Comparison of ENCODE assay signal across 11 mouse cellular contexts in genomic region chr17:79347920-79348589, GRCm38 (mm10). TPM values are rescaled to one million over a fixed set of nuclear protein-coding genes. Genes with fewer than 3 reads are reported as not detected.
DNase-seq lines count a peak whose midpoint lies in the region; ATAC-seq and TF ChIP-seq lines count a peak whose summit lies in the region.
"Had no signal": no experiment of that assay in that cellular context is flagged by ENCODE, and none has a peak within 500 bp of the region (broad histone marks: within the 10 kb centered on the region; RNA-seq: fewer than 3 reads in every experiment).

No protein-coding gene starts in this region.

- H3K9ac ChIP-seq in liver, embryonic 13.5 days = peak overlapping the region; percentile 36; the same call in 1 of the 2 replicates
- H3K9ac ChIP-seq: midbrain, embryonic 12.5 days had no signal

- no peaks in the 10 kb centered on the region for H3K36me3 ChIP-seq in thymus, adult 2 months (ENCODE audit: control insufficient read depth, insufficient read depth, low read length)
- peaks cover 75% of the 10 kb centered on the region for H3K36me3 ChIP-seq in liver, embryonic 13.5 days
- no peaks in the 10 kb centered on the region for H3K36me3 ChIP-seq in splenic B cell, adult 2 months (ENCODE audit: control insufficient read depth, insufficient read depth, low read length, poor library complexity, severe bottlenecking)
- H3K36me3 ChIP-seq: hindbrain, embryonic 10.5 days; midbrain, embryonic 12.5 days had no signal

- no peaks in the 10 kb centered on the region for H3K9me3 ChIP-seq in liver, embryonic 13.5 days (replicated peaks)
- H3K9me3 ChIP-seq: hindbrain, embryonic 10.5 days; midbrain, embryonic 12.5 days had no signal

- TF ChIP-seq POLR2A in thymus, adult 2 months (IDR thresholded peaks at IDR 0.05; ENCODE audit: control insufficient read depth, extremely low read depth, insufficient read depth, low read length, poor library complexity) = no peak

- WGBS in thymus, adult 2 months = 13% methylated on average over 7 of the region's 7 CpGs
- WGBS in liver, embryonic 13.5 days (ENCODE audit: insufficient replicate concordance) = 34% methylated on average over 7 of the region's 7 CpGs

- H3K4me2 ChIP-seq in liver, embryonic 13.5 days = peak overlapping the region; percentile 100
- H3K4me2 ChIP-seq: midbrain, embryonic 12.5 days had no signal

- H3K4me1 ChIP-seq in thymus, adult 2 months (replicated peaks; ENCODE audit: control insufficient read depth, insufficient read depth, low read length) = peaks cover 18% of the 10 kb centered on the region
- peaks cover 98% of the 10 kb centered on the region for H3K4me1 ChIP-seq in liver, embryonic 13.5 days (replicated peaks)
- H3K4me1 ChIP-seq: midbrain, embryonic 12.5 days had no signal

- no peaks in the 10 kb centered on the region for H3K27me3 ChIP-seq in thymus, adult 2 months (ENCODE audit: control insufficient read depth, insufficient read depth, low read length)
- no peaks in the 10 kb centered on the region for H3K27me3 ChIP-seq in liver, embryonic 13.5 days
- H3K27me3 ChIP-seq in splenic B cell, adult 2 months (ENCODE audit: control insufficient read depth, insufficient read depth, low read length, poor library complexity, severe bottlenecking) = no peaks in the 10 kb centered on the region

- no peak for TF ChIP-seq CTCF in gastrocnemius, adult 2 months (IDR thresholded peaks at IDR 0.05)
- TF ChIP-seq CTCF in thymus, adult 2 months (IDR thresholded peaks at IDR 0.05; ENCODE audit: borderline replicate concordance, control insufficient read depth, extremely low read depth, insufficient read depth, low read length, poor library complexity) = no peak

- DNase-seq in gastrocnemius, adult 2 months = no peak
- DNase-seq in gastrocnemius, adult 18-20 months (ENCODE audit: low spot score) = no peak
- no peak for DNase-seq in thymus, adult 2 months
- no peak for DNase-seq in thymus, postnatal 4 days
- no peak for DNase-seq in liver, embryonic 13.5 days
- peak; percentile 29 for DNase-seq in splenic B cell, adult 2 months (ENCODE audit: low read depth, low spot score)
- no peak for DNase-seq in cerebellum, postnatal 10 days
- DNase-seq in c-Kit-positive CD71-positive TER-119-positive erythroid progenitor cells, embryonic 14.5 days (ENCODE audit: low spot score) = no peak
- DNase-seq: kidney, postnatal 4 days had no signal

- no peak for ATAC-seq in liver, embryonic 13.5 days (ENCODE audit: low read depth)

- H3K4me3 ChIP-seq in gastrocnemius, adult 2 months = peak overlapping the region; percentile 89
- H3K4me3 ChIP-seq in thymus, adult 2 months (ENCODE audit: control insufficient read depth, insufficient read depth, low read length) = no peak overlapping the region
- peak overlapping the region; percentile 11 for H3K4me3 ChIP-seq in liver, embryonic 13.5 days (replicated peaks)
- H3K4me3 ChIP-seq: hindbrain, embryonic 10.5 days; midbrain, embryonic 12.5 days had no signal

- intact Hi-C loops in gastrocnemius, adult 2 months (cut with DNase I) = no loop called here

- H3K27ac ChIP-seq in gastrocnemius, adult 2 months = peak overlapping the region; percentile 97
- H3K27ac ChIP-seq in thymus, adult 2 months (ENCODE audit: control insufficient read depth, insufficient read depth, low read length) = peak overlapping the region; percentile 66; the same call in 1 of the 2 replicates
- peak overlapping the region; percentile 98 for H3K27ac ChIP-seq in liver, embryonic 13.5 days
- H3K27ac ChIP-seq: hindbrain, embryonic 10.5 days; midbrain, embryonic 12.5 days had no signal

RNA-seq across cellular contexts. Expression of gene Cdc42ep3, which starts 6.8 kb away (rescaled TPM):
- 10 to 100 TPM; 38.0 to 47.7 TPM for total RNA-seq in gastrocnemius, adult 2 months (2021)
- 10 to 100 TPM; 29.1 to 33.7 TPM for total RNA-seq in gastrocnemius, adult 18-20 months (2021)
- 13.4 and 16.6 TPM in 2 replicates for polyA plus RNA-seq in thymus, adult 2 months (2012; rRNA removed)
- 58.4 and 76.9 TPM in 2 replicates for polyA plus RNA-seq in liver, embryonic 13.5 days (2015; fragmentation: Nextera tagmentation; extraction: Ambion mirVana)
